Mouse (Mus musculus): ENCODE measurements around the gene Lamtor5. TPM values are rescaled to one million over a fixed set of nuclear protein-coding genes. Genes with fewer than 3 reads are reported as not detected.

The Lamtor5 gene
- polyA plus RNA-seq, 2 experiments = 44.7 to 109 TPM

DNA sequence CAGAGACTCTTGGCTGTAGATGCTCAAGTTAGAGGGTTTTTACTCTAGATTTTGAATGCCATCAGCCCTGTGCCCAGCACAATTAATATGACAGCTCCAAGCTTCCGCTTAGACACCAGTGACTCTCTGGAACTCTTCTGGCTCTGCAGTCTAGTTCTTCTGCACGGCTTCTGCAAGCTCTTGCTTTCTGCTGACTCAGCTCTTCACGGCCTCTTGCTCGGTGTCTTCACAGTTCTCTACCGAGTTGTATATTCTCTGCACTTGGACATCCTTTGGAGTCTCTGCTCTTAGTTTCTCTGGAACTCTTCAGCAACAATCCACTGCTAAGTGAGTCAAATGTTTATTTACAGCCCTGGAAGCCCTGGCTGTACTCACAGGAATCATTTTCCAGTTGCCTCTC lies 24.7 kb upstream of the Lamtor5 start:
- TF ChIP-seq EP300 (IDR thresholded peaks at IDR 0.05; ENCODE audit: low read depth) = no peak
- no peak for TF ChIP-seq CTCF (IDR thresholded peaks at IDR 0.05; ENCODE audit: low read depth)
- H3K36me3 ChIP-seq (replicated peaks; ENCODE audit: control insufficient read depth, insufficient read depth, low read depth) = no peaks in the 10 kb centered on the region
- no peak overlapping the region for H3K4me2 ChIP-seq (ENCODE audit: low read depth)
- WGBS (ENCODE audit: insufficient replicate concordance) = 51% methylated on average over 5 of the region's 5 CpGs
- H3K4me1 ChIP-seq (replicated peaks; ENCODE audit: control insufficient read depth in 2 of 2, insufficient read depth in 2 of 2, low read length in 1 of 2) = no peaks in the 10 kb centered on the region
- no peaks in the 10 kb centered on the region for H3K9me3 ChIP-seq (ENCODE audit: control insufficient read depth, low read length)
- ATAC-seq (ENCODE audit: insufficient read depth) (no peak), DNase-seq (ENCODE audit: low read depth in 3 of 3, low spot score in 3 of 3) (no peak)
- no peak overlapping the region for H3K27ac ChIP-seq
- H3K9ac ChIP-seq (replicated peaks) = no peak overlapping the region
- H3K4me3 ChIP-seq (ENCODE audit: insufficient read depth in 1 of 2, low read depth in 2 of 2, low read length in 2 of 2) = no peak overlapping the region
- H3K27me3 ChIP-seq (ENCODE audit: control insufficient read depth, insufficient read depth, low read length) = no peaks in the 10 kb centered on the region

DNA sequence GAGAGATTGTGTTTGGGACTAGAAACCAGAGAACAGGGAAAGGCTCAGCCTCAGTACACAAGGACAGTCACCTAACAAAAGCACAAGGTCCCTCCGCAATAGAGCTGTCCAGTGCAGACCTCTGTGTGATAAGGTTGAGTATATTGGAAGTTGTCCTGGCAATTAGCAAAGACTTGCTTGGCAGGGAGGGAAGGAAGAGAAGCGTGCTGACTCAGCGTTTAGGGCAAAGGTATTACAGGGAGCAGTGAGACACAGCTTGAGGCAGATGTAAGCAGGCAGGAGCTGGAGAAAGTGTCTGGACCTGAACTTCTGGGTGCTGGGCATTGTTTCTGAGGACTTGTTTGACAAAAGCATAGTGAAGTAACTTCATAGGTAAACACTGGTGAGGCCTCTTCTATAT lies 22.7 kb upstream of the Lamtor5 start:
- Histone ChIP-seq H3K9me3 (ENCODE audit: control insufficient read depth, low read length) (no peaks in the 10 kb centered on the region), H3K4me3 (ENCODE audit: insufficient read depth in 1 of 2, low read depth in 2 of 2, low read length in 2 of 2) (no peak overlapping the region), H3K9ac (replicated peaks) (no peak overlapping the region), H3K4me1 (replicated peaks; ENCODE audit: control insufficient read depth in 2 of 2, insufficient read depth in 2 of 2, low read length in 1 of 2) (no peaks in the 10 kb centered on the region), H3K4me2 (ENCODE audit: low read depth) (no peak overlapping the region), H3K36me3 (replicated peaks; ENCODE audit: control insufficient read depth, insufficient read depth, low read depth) (no peaks in the 10 kb centered on the region), H3K27me3 (ENCODE audit: control insufficient read depth, insufficient read depth, low read length) (no peaks in the 10 kb centered on the region), H3K27ac (no peak overlapping the region)
- no peak for TF ChIP-seq EP300 (IDR thresholded peaks at IDR 0.05; ENCODE audit: low read depth)
- 68% methylated on average over 3 of the region's 3 CpGs for WGBS (ENCODE audit: insufficient replicate concordance)
- DNase-seq (ENCODE audit: low read depth in 3 of 3, low spot score in 3 of 3) (no peak), ATAC-seq (ENCODE audit: insufficient read depth) (no peak)

DNA sequence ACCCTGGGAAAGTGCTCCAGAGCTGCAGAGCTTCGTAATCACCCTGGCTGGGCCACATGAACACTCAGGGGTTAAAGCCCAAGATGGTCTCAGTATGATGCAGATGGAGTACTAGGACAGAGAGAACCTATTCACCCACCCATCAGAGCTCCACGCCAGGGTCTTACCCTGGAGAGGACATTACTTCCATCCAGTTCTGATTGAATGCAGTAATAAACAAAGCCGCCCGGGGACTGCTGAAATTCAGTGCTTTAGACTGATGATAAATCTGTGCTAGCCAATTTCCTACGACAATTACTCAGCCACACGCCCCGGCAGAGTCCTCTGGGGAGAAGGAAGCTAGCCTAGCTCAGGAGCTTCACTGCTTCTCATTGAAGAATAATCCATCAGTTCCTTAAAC lies 21.9 kb upstream of the Lamtor5 start:
- Histone ChIP-seq H3K36me3 (replicated peaks; ENCODE audit: control insufficient read depth, insufficient read depth, low read depth) (no peaks in the 10 kb centered on the region), H3K9ac (replicated peaks) (no peak overlapping the region), H3K27me3 (ENCODE audit: control insufficient read depth, insufficient read depth, low read length) (no peaks in the 10 kb centered on the region), H3K27ac (no peak overlapping the region), H3K9me3 (ENCODE audit: control insufficient read depth, low read length) (no peaks in the 10 kb centered on the region), H3K4me2 (ENCODE audit: low read depth) (no peak overlapping the region), H3K4me1 (replicated peaks; ENCODE audit: control insufficient read depth in 2 of 2, insufficient read depth in 2 of 2, low read length in 1 of 2) (no peaks in the 10 kb centered on the region), H3K4me3 (ENCODE audit: insufficient read depth in 1 of 2, low read depth in 2 of 2, low read length in 2 of 2) (no peak overlapping the region)
- DNase-seq (ENCODE audit: low read depth in 3 of 3, low spot score in 3 of 3) (no peak), ATAC-seq (ENCODE audit: insufficient read depth) (no peak)
- TF ChIP-seq EP300 (IDR thresholded peaks at IDR 0.05; ENCODE audit: low read depth) (no peak), CTCF (IDR thresholded peaks at IDR 0.05; ENCODE audit: low read depth) (no peak)
- WGBS (ENCODE audit: insufficient replicate concordance) = 56% methylated on average over 7 of the region's 7 CpGs

DNA sequence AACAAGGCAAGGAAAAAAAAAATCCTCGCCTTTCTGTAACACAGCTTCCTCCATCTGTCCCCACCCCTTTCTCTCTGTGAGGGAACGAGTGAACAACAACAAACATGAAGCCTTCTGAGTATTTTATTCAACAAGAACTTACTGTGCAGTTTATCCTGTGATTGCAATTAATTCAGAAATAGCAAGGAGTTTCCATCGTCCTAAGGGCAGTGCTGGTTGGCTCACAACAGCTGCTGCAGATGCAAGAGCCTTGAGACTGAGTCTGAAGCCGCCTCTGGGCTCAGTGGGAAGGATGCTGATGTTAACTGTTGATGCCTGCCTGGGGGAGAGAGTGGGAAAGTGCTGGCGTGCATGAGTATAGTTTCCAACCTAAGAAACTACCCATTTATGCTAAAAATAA lies 20.7 kb upstream of the Lamtor5 start:
- no peaks in the 10 kb centered on the region for H3K27me3 ChIP-seq (ENCODE audit: control insufficient read depth, insufficient read depth, low read length)
- no peak overlapping the region for H3K4me3 ChIP-seq (ENCODE audit: insufficient read depth in 1 of 2, low read depth in 2 of 2, low read length in 2 of 2)
- no peaks in the 10 kb centered on the region for H3K36me3 ChIP-seq (replicated peaks; ENCODE audit: control insufficient read depth, insufficient read depth, low read depth)
- H3K4me2 ChIP-seq (ENCODE audit: low read depth) = no peak overlapping the region
- no peaks in the 10 kb centered on the region for H3K4me1 ChIP-seq (replicated peaks; ENCODE audit: control insufficient read depth in 2 of 2, insufficient read depth in 2 of 2, low read length in 1 of 2)
- H3K9me3 ChIP-seq (ENCODE audit: control insufficient read depth, low read length) = no peaks in the 10 kb centered on the region
- TF ChIP-seq CTCF (IDR thresholded peaks at IDR 0.05; ENCODE audit: low read depth) (no peak), EP300 (IDR thresholded peaks at IDR 0.05; ENCODE audit: low read depth) (no peak)
- H3K9ac ChIP-seq (replicated peaks) = no peak overlapping the region
- 39% methylated on average over 5 of the region's 5 CpGs for WGBS (ENCODE audit: insufficient replicate concordance)
- H3K27ac ChIP-seq = no peak overlapping the region
- DNase-seq (ENCODE audit: low read depth in 3 of 3, low spot score in 3 of 3) = no peak
- ATAC-seq (ENCODE audit: insufficient read depth) = no peak

DNA sequence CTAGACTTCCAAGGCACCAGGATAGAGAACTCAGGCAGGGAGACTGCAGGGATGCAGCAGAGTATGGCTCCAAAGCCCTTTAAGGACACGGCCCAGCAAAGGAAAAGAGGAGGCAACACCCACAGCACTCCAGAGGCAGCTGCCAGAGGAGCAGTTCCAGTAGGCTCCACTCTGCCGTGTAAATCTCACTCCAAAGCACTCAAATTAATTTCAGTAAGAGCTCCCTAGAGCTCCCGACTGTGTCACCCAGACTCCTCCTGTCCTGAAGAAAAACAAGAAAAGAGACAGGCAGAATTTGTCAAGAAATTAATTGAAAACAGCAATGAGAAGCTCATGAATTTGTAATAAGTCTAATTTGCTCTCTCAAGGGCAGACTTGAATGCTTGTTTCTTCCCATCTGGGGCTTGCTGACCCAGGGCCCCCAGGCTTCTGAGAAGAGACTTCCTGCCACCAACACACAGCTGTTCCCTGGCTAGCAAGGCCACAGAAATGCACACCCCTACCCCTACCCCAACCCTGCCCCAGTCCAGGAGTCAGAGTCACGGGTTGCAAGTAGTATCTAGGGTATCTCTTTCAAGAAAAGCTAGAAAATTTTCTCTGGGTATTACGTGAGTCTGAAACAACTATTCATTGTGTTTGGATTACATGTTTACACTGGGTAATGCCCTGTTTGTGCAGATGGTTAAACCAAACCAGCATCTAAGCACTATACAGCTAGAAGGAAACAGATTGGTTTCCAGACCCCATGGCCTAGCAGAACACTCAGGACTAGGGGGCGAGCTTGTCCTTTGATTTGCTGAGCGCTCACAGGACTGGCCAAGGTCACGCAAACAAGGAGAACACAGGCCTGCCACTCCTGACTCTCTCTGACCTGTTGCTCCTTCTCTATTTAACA lies 17.5 kb upstream of the Lamtor5 start:
- no peaks in the 10 kb centered on the region for H3K9me3 ChIP-seq (ENCODE audit: control insufficient read depth, low read length)
- no peak overlapping the region for H3K9ac ChIP-seq (replicated peaks)
- no peak overlapping the region for H3K4me3 ChIP-seq (ENCODE audit: insufficient read depth in 1 of 2, low read depth in 2 of 2, low read length in 2 of 2)
- WGBS (ENCODE audit: insufficient replicate concordance) = 50% methylated on average over 8 of the region's 8 CpGs
- H3K4me2 ChIP-seq (ENCODE audit: low read depth) = no peak overlapping the region
- no peak for ATAC-seq (ENCODE audit: insufficient read depth)
- H3K27ac ChIP-seq = no peak overlapping the region
- no peak for TF ChIP-seq CTCF (IDR thresholded peaks at IDR 0.05; ENCODE audit: low read depth)
- no peak for TF ChIP-seq EP300 (IDR thresholded peaks at IDR 0.05; ENCODE audit: low read depth)
- H3K27me3 ChIP-seq (ENCODE audit: control insufficient read depth, insufficient read depth, low read length) = no peaks in the 10 kb centered on the region
- no peak for DNase-seq (ENCODE audit: low read depth in 3 of 3, low spot score in 3 of 3)
- no peaks in the 10 kb centered on the region for H3K4me1 ChIP-seq (replicated peaks; ENCODE audit: control insufficient read depth in 2 of 2, insufficient read depth in 2 of 2, low read length in 1 of 2)
- no peaks in the 10 kb centered on the region for H3K36me3 ChIP-seq (replicated peaks; ENCODE audit: control insufficient read depth, insufficient read depth, low read depth)
